Mouse (Mus musculus) heart, embryonic 11.5 days (tissue): ENCODE measurements around the gene Ppfibp1. TPM values are rescaled to one million over a fixed set of nuclear protein-coding genes. Genes with fewer than 3 reads are reported as not detected.

Source experiments
- polyA plus RNA-seq: library from polyadenylated mRNA; unstranded; fragments of >200 nt; fragmentation: Nextera tagmentation; extraction: Ambion mirVana; gene quantifications from 2 replicates; pipeline ENCODE4 v1.2.1, GENCODE M21; 2014

The Ppfibp1 gene
- polyA plus RNA-seq, 1 experiment from 2014 or later, result 78.0 TPM

Other genes starting within 250 kb of the Ppfibp1 start
- gene Med21, start 245.9 kb upstream of the Ppfibp1 start, polyA plus RNA-seq, result 129 and 133 TPM in 2 replicates
- 39.9 and 48.3 TPM in 2 replicates for gene Tm7sf3, start 245.7 kb upstream of the Ppfibp1 start, polyA plus RNA-seq
- 42.4 and 46.7 TPM in 2 replicates for gene Stk38l, start 163.5 kb upstream of the Ppfibp1 start, polyA plus RNA-seq
- gene Arntl2, start 92.4 kb upstream of the Ppfibp1 start, polyA plus RNA-seq, result 1.9 and 3.3 TPM in 2 replicates
- gene Smco2, start 38.4 kb upstream of the Ppfibp1 start, polyA plus RNA-seq, result not detected in 2 replicates
- gene 1700034J05Rik, start 65.9 kb downstream of the Ppfibp1 start, polyA plus RNA-seq, result 0.21 and 0.42 TPM in 2 replicates
- gene Rep15, start 144.1 kb downstream of the Ppfibp1 start, polyA plus RNA-seq, result 1.1 and 1.3 TPM in 2 replicates
- 128 and 135 TPM in 2 replicates for gene Mrps35, start 154.3 kb downstream of the Ppfibp1 start, polyA plus RNA-seq
- 0.37 and 0.59 TPM in 2 replicates for gene Mansc4, start 198.5 kb downstream of the Ppfibp1 start, polyA plus RNA-seq
- 6.2 and 6.3 TPM in 2 replicates for gene Klhl42, start 202.9 kb downstream of the Ppfibp1 start, polyA plus RNA-seq